Mouse (Mus musculus) adipose tissue, adult 10 weeks (tissue): ENCODE measurements around the gene Slc25a34. TPM values are rescaled to one million over a fixed set of nuclear protein-coding genes. Genes with fewer than 3 reads are reported as not detected.

Experiments
- polyA plus RNA-seq: library from polyadenylated mRNA; stranded (reverse); fragments of 350-450 nt; fragmentation: Illumina TruSeq; extraction: RNeasy Lipid Tissue Mini Kit (QIAGEN cat#74804); gene quantifications from one replicate; pipeline ENCODE4 v1.2.3, GENCODE M21; 2014; ENCODE audit warnings: low read depth, low replicate concordance

The Slc25a34 gene
- 1.7 TPM for polyA plus RNA-seq

GRCm38 (mm10) chr4:141623666-141624065, at the start of gene Slc25a34:
TSS of gene Slc25a34 (minus strand) at chr4:141623821.

GRCm38 (mm10) chr4:141664799-141665198, 41.2 kb upstream of the Slc25a34 start, which contains the start of gene Plekhm2:
TSS of gene Plekhm2 (minus strand) at chr4:141664899.

GRCm38 (mm10) chr4:141618565-141619243, 4.9 kb downstream of the Slc25a34 start, which contains the start of gene Tmem82:
TSS of gene Tmem82 (minus strand) at chr4:141618633.

GRCm38 (mm10) chr4:141605861-141606260, 17.8 kb downstream of the Slc25a34 start, which contains the start of gene Fblim1:
TSS of gene Fblim1 (minus strand) at chr4:141606096.

Other genes starting within 250 kb of the Slc25a34 start
- 0.12 TPM for gene Clcnka, start 225.1 kb downstream of the Slc25a34 start, polyA plus RNA-seq
- 10.3 TPM for gene Clcnkb, start 207.8 kb downstream of the Slc25a34 start, polyA plus RNA-seq
- gene Hspb7, start 203.0 kb downstream of the Slc25a34 start, polyA plus RNA-seq = 8.9 TPM
- 0.50 TPM for gene Srarp, start 187.7 kb downstream of the Slc25a34 start, polyA plus RNA-seq
- gene Zbtb17, start 179.2 kb downstream of the Slc25a34 start, polyA plus RNA-seq = 13.0 TPM
- 15.2 TPM for gene Spen, start 85.2 kb downstream of the Slc25a34 start, polyA plus RNA-seq
- gene Fblim1, start 17.7 kb downstream of the Slc25a34 start, polyA plus RNA-seq = 28.6 TPM
- 0.89 TPM for gene Tmem82, start 5.2 kb downstream of the Slc25a34 start, polyA plus RNA-seq
- 35.6 TPM for gene Plekhm2, start 41.1 kb upstream of the Slc25a34 start, polyA plus RNA-seq
- gene Rsc1a1, start 61.8 kb upstream of the Slc25a34 start, polyA plus RNA-seq = 4.3 TPM
- 17.4 TPM for gene Ddi2, start 99.6 kb upstream of the Slc25a34 start, polyA plus RNA-seq
- gene Agmat, start 122.9 kb upstream of the Slc25a34 start, polyA plus RNA-seq = not detected
- gene Dnajc16, start 167.1 kb upstream of the Slc25a34 start, polyA plus RNA-seq = 13.8 TPM
- gene Casp9, start 169.8 kb upstream of the Slc25a34 start, polyA plus RNA-seq = 27.0 TPM
- 1.7 TPM for gene Cela2a, start 202.3 kb upstream of the Slc25a34 start, polyA plus RNA-seq
- not detected for gene Ctrc, start 222.5 kb upstream of the Slc25a34 start, polyA plus RNA-seq